Mouse (Mus musculus) Patski (cell line): ENCODE results near the gene Habp4. TPM values are rescaled to one million over a fixed set of nuclear protein-coding genes. Genes with fewer than 3 reads are reported as not detected.

Source experiments
- ATAC-seq: fragments of 100-300 bp; one replicate; pipeline ENCODE4 v1.8.0; 2021
- CTCF ChIA-PET: fragments of 350-600 bp; sonication (Branson Sonifier 250); formaldehyde crosslinking; loops from one replicate; lab custom pipeline; 2022; ENCODE audit warnings: inconsistent platforms; lab: Charles Lee
- POLR2A ChIA-PET: fragments of 350-600 bp; sonication (Branson Sonifier 250); formaldehyde crosslinking; loops from one replicate; lab custom pipeline; 2022; ENCODE audit warnings: antibody characterized with exemption, inconsistent platforms; lab: Charles Lee
- DNase-seq: peaks from one replicate; pipeline ENCODE4 v3.0.0-alpha.2; 2011; ENCODE audit warnings: low read depth, low spot score
- H3K27me3 ChIP-seq: fragments of 371-371 bp; one replicate; pipeline ENCODE4 v1.5.1; 2021
- CTCF ChIP-seq: fragments of 100-300 bp; IDR thresholded peaks from one replicate; pipeline ENCODE4 v1.5.1; 2021
- in situ Hi-C: fragments of 300-500 bp; cut with MboI; formaldehyde crosslinking; loops from 3 replicates; pipeline ENCODE4 v1.11.1; 2018; ENCODE audit warnings: low pct_unique_long_range_greater_than_20kb, mixed read lengths
- polyA plus RNA-seq: library from polyadenylated mRNA; unstranded; gene quantifications from one replicate; pipeline ENCODE4 v1.2.3, GENCODE M21; 2021

Habp4 gene
- polyA plus RNA-seq, 1 experiment from 2014 or later, result 65.7 TPM

- in situ Hi-C loops, result no loop called here
- no peak for DNase-seq
- H3K27me3 ChIP-seq, result no peaks in the 10 kb centered on the region
- ATAC-seq, result no peak
- no peak for TF ChIP-seq CTCF
- ChIA-PET CTCF (interaction anchor here (1.4 to 1.7 kb wide), 2 partner anchors 9 to 11 kb away, joined by 4 read pairs; no protein-coding TSS in a partner anchor), POLR2A (no interaction called here)
Observed at GRCm38 (mm10) chr13:64225738-64226137, 64.1 kb downstream of the Habp4 start.

GRCm38 (mm10) chr13:64226725-64227124, 65.1 kb downstream of the Habp4 start:
- ATAC-seq (no peak), DNase-seq (no peak)
- CTCF ChIA-PET, result interaction anchor here (1.4 kb wide), 1 partner anchor 10 kb away, joined by 4 read pairs; no protein-coding TSS in a partner anchor
- TF ChIP-seq CTCF, result no peak
- no peaks in the 10 kb centered on the region for H3K27me3 ChIP-seq
- in situ Hi-C loops, result no loop called here
- POLR2A ChIA-PET, result no interaction called here

DNA sequence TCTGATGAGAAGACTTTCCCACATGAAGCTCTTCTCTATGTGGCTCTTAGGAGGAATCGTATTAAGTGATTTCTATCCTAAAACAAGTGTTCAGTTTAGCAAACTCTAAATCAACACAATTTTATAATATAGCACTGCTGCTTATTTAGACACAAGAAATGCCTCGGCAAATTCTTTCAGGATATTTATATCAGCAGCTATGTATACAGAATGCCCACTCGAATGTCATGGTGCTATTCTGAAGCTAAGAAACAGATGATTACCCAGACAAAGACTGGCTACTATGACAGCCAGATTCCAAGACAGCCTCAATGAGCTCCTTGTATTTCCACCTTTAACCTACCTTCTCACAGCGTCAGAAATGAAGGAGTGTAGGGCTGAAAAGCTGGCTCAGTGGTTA, 71.5 kb downstream of the Habp4 start:
- ATAC-seq (no peak), DNase-seq (no peak)
- POLR2A ChIA-PET, result no interaction called here
- CTCF ChIA-PET, result interaction anchor here (0.9 to 1.3 kb wide), 2 partner anchors 13 to 16 kb away, joined by 4 read pairs; no protein-coding TSS in a partner anchor
- no peak for TF ChIP-seq CTCF
- H3K27me3 ChIP-seq, result no peaks in the 10 kb centered on the region
- in situ Hi-C loops, result no loop called here

- TF ChIP-seq CTCF, result no peak
- POLR2A ChIA-PET, result interaction anchor here (0.6 kb wide), 1 partner anchor 18 kb away, joined by 5 read pairs; no protein-coding TSS in a partner anchor
- ATAC-seq, result no peak
- no peaks in the 10 kb centered on the region for H3K27me3 ChIP-seq
- in situ Hi-C loops, result no loop called here
- DNase-seq, result no peak
- CTCF ChIA-PET, result interaction anchor here (1.3 to 1.5 kb wide), 3 partner anchors 11 to 64 kb away, joined by 3 to 6 read pairs (median 6); no protein-coding TSS in a partner anchor
Observed at GRCm38 (mm10) chr13:64235062-64235715, 73.6 kb downstream of the Habp4 start.

GRCm38 (mm10) chr13:64235777-64236176, 74.2 kb downstream of the Habp4 start:
- CTCF ChIA-PET, result interaction anchor here (1.3 to 1.5 kb wide), 3 partner anchors 11 to 63 kb away, joined by 3 to 6 read pairs (median 6); no protein-coding TSS in a partner anchor
- DNase-seq (no peak), ATAC-seq (no peak)
- in situ Hi-C loops, result no loop called here
- H3K27me3 ChIP-seq, result no peaks in the 10 kb centered on the region
- TF ChIP-seq CTCF, result no peak
- POLR2A ChIA-PET, result no interaction called here

Other genes starting within 250 kb of the Habp4 start
- not detected for gene Hsd17b3, start 72.6 kb upstream of the Habp4 start, polyA plus RNA-seq
- gene Slc35d2, start 32.5 kb upstream of the Habp4 start, polyA plus RNA-seq, result 12.6 TPM
- 23.3 TPM for gene Zfp367, start 8.6 kb upstream of the Habp4 start, polyA plus RNA-seq
- gene Cdc14b, start 113.5 kb downstream of the Habp4 start, polyA plus RNA-seq, result 19.4 TPM
- 59.9 TPM for gene Aaed1, start 150.9 kb downstream of the Habp4 start, polyA plus RNA-seq
- 6,297 TPM for gene Ctsl, start 209.1 kb downstream of the Habp4 start, polyA plus RNA-seq